Mouse (Mus musculus) embryo, embryonic 11 days (tissue): ENCODE measurements at regions not wholly inside any gene's neighbourhood (a gene's known extent, or its start where the extent isn't known, plus 50 kb on each side); places are given as distances from the start of the nearest gene placed in this dataset.
A peak's percentile ranks its signal among the peaks of the same experiment; 100 is the strongest.
"Not testable (repeated sequence)": the region's sequence is repeated elsewhere in the genome, so short reads cannot be mapped to it uniquely, and the experiment has no call there.

Experiments
- DNase-seq: peaks from one replicate; pipeline ENCODE4 v3.0.0-alpha.2; 2015

- no peak for DNase-seq
Observed at GRCm38 (mm10) chr4:105844675-105845466, 55.2 kb downstream of the Gm12728 start.

GRCm38 (mm10) chr4:105845998-105846989 is 56.6 kb downstream of the Gm12728 start:
- not testable (repeated sequence) for DNase-seq

- no peak for DNase-seq
Observed at GRCm38 (mm10) chr4:105853086-105853485, 63.4 kb downstream of the Gm12728 start.

- no peak for DNase-seq
Observed at GRCm38 (mm10) chr4:105859052-105859864, 69.6 kb downstream of the Gm12728 start.

- DNase-seq, result peak; percentile 87
Observed at GRCm38 (mm10) chr4:105860930-105861653, 71.4 kb downstream of the Gm12728 start.

GRCm38 (mm10) chr4:105861654-105862037 is 72.0 kb downstream of the Gm12728 start:
- DNase-seq, result no peak

GRCm38 (mm10) chr4:105870512-105870911 is 80.8 kb downstream of the Gm12728 start:
- DNase-seq, result no peak

- DNase-seq, result no peak
Observed at GRCm38 (mm10) chr4:105877246-105877645, 87.6 kb downstream of the Gm12728 start.

- no peak for DNase-seq
Observed at GRCm38 (mm10) chr4:105879891-105880290, 90.2 kb downstream of the Gm12728 start.

- DNase-seq, result no peak
Observed at GRCm38 (mm10) chr4:105884791-105885190, 95.1 kb downstream of the Gm12728 start.

- DNase-seq, result no peak
Observed at GRCm38 (mm10) chr4:105891438-105891837, 101.8 kb downstream of the Gm12728 start.

GRCm38 (mm10) chr4:105892065-105892464 is 102.4 kb downstream of the Gm12728 start:
- DNase-seq, result no peak

GRCm38 (mm10) chr4:105895116-105895515 is 105.4 kb downstream of the Gm12728 start:
- DNase-seq, result no peak

GRCm38 (mm10) chr4:105898054-105898847 is 108.6 kb downstream of the Gm12728 start:
- DNase-seq, result no peak

GRCm38 (mm10) chr4:105904896-105905295 is 115.2 kb downstream of the Gm12728 start:
- peak; percentile 29 for DNase-seq

- DNase-seq, result no peak
Observed at GRCm38 (mm10) chr4:105906411-105906810, 116.7 kb downstream of the Gm12728 start.

GRCm38 (mm10) chr4:105907611-105908010 is 117.9 kb downstream of the Gm12728 start:
- no peak for DNase-seq

- no peak for DNase-seq
Observed at GRCm38 (mm10) chr4:105908281-105908680, 118.6 kb downstream of the Gm12728 start.

- DNase-seq, result no peak
Observed at GRCm38 (mm10) chr4:105909272-105909671, 119.6 kb downstream of the Gm12728 start.

GRCm38 (mm10) chr4:105910666-105911065 is 121.0 kb downstream of the Gm12728 start:
- DNase-seq, result no peak

- no peak for DNase-seq
Observed at GRCm38 (mm10) chr4:105911678-105912077, 122.0 kb downstream of the Gm12728 start.
